Mouse (Mus musculus): Measurements from ENCODE around the gene Aldh1l2.
"Not testable (repeated sequence)": the region's sequence is repeated elsewhere in the genome, so short reads cannot be mapped to it uniquely, and the experiment has no call there.

The Aldh1l2 gene

DNA sequence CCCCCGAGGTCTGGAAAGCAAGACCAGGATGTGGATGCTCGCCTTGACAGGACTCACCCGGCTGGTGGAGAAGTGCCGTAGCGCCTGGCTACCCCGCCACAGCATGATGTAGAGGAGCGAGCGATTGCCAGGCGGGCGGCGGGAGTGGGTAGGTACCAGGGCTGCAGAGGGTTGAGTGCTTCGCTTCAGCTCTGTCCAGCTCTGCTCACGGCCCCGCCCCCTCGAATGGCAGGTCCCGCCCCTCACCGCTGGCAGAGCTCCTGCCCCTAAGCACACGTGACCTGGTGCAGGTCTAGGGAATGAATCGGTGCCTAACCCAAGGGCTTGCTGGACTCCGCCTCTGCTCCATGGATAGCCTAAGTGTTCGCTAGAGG is at the start of gene Aldh1l2:
TSS of gene Aldh1l2 (minus strand) at position 231 of the 374 bp plus-strand sequence.
- in situ Hi-C loops (cut with MboI), result no loop called here

DNA sequence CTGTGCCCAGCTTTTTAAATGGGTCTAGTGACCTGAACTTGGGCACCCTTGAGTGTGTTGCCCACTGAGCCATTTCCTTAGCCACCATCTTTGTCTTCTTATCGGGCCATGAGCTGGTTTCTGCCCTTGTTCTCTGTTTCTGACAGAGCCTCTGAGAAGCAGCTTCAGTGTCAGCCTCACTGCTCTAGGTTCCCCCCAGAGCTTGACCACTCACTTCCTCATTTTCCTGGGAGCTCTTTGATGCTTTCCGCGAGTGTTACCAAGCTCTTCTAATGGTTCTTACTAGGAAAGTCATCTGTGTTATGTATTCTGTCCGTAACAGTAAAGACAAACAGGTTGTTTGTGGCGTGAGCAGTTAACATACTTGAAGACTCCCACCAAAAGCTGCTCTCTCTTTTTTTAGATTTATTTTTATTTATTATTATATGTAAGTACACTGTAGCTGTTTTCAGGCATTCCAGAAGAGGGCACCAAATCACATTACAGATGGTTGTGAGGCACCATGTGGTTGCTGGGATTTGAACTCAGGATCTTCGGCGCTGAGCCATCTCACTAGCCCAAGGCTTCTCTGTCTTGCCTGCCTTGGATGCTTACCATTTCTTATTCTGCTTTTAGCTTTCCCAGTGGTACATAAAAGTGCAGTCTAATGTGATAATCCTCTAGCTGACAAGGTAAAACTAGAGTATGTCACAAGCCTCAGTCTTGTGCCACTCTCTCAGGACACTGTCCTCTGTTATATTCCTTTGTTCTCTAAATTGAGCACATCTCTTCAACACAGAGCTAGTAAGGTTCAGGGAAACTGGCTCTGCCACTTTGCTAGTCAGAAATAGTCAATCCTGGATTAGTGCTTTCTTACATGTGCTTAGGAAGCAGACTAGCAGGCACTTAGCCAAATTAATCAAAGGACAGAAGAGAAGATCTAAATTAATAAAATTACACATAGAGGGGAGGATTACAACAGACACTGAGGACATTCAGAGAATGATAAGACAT is 31.8 kb upstream of the Aldh1l2 start:
- in situ Hi-C loops (cut with MboI), result no loop called here

GRCm38 (mm10) chr10:83563005-83563404 is 29.1 kb upstream of the Aldh1l2 start:
- in situ Hi-C loops (cut with MboI), result no loop called here

DNA sequence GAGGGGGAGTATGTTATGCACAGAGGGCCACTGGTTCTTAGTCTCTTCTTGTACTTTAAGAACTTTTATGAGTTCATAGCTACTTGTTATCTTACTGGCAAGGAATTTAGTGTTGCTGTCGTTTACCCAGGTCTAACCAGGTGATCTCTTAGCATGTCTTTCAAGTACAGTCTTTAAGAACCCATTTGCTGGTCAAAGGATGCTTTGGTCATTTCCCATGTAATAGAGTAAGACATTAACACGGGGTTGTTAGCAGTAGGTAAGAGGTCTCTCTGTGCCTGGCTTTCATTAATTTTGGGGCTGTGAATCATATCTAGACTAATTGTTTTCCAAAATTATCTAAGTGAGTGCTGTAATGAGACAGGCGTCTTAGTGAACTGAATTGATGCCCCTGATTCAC is 11.4 kb upstream of the Aldh1l2 start:
- in situ Hi-C loops (cut with MboI), result no loop called here

GRCm38 (mm10) chr10:83544103-83544479 is 10.2 kb upstream of the Aldh1l2 start:
- in situ Hi-C loops (cut with MboI), result no loop called here

GRCm38 (mm10) chr10:83543439-83544102 is 9.6 kb upstream of the Aldh1l2 start, which contains the start of gene Washc4:
Gene Washc4, plus strand, starts transcription at chr10:83543752.
- in situ Hi-C loops (cut with MboI), result no loop called here

- in situ Hi-C loops (cut with MboI), result no loop called here
Measured at GRCm38 (mm10) chr10:83542241-83542640, 8.3 kb upstream of the Aldh1l2 start.

DNA sequence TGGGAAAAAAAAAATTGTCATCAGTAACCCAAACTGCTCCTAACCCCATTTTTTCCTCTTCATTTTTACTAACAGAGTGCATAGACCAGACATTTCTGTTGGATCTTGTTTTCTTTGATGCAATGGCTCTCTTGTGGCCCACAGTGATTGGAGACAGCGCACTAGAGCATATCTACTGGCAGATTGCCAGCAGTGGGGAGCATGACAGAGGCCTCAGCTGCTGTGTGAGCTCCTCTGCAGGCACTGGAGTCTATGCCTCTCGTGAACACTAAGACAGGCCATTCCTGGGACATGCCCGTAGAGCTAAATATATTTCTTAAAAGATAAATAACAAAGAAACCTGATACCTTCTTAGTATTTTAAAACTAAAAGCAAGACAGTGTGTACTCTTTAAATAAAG is 6.2 kb upstream of the Aldh1l2 start:
- in situ Hi-C loops (cut with MboI), result no loop called here

GRCm38 (mm10) chr10:83539311-83539980 is 5.5 kb upstream of the Aldh1l2 start:
- in situ Hi-C loops (cut with MboI), result no loop called here

DNA sequence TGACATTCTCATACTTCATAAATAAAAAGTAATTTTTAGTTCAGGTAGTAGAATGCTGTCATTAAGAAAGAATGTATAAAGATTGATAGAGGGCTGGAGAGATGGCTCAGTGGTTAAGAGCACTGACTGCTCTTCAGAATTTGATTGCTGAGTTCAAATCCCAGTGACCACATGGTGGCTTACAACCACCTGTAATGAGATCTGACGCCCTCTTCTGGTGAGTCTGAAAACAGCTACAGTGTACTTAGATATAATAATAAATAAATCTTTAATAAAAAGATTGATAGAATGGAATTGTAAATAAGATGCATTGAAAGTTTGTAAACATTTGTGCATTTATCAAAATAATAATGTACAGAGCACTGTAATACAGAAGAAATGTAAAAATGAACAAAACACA is 2.5 kb upstream of the Aldh1l2 start:
- in situ Hi-C loops (cut with MboI), result no loop called here

GRCm38 (mm10) chr10:83533258-83533909 is 556 bp downstream of the Aldh1l2 start:
- in situ Hi-C loops (cut with MboI), result no loop called here

DNA sequence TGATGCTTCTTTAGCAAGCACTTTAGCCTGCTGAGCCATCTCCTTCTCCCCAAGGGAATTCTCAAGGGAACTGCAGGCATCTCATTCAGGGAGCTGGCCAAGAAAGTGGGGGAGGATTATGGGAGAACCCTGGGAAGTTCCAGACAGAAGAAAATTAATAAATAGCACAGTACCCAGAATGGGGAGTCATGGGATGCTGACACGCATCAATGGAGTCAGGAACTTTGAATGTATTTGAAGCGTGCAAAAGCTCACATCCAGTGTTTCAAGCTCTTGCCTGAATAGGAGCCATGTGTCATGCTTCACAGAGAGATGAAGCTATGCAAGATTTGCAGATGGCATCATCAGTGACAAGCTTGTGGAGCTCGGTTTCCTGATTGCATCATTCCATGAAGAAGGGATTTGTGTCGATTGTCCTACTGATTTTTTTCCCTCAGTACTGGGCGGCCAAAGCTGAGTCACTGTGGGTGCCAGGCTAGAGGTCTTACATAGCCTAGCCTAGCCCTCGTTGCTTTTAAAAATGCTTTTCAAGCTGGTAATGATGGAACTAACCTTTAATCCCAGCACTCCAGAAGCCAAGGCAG is 3.5 kb downstream of the Aldh1l2 start:
- in situ Hi-C loops (cut with MboI), result no loop called here

GRCm38 (mm10) chr10:83524238-83524637 is 9.7 kb downstream of the Aldh1l2 start:
- in situ Hi-C loops (cut with MboI), result not testable (repeated sequence)

GRCm38 (mm10) chr10:83520990-83521389 is 12.9 kb downstream of the Aldh1l2 start:
- in situ Hi-C loops (cut with MboI), result no loop called here

DNA sequence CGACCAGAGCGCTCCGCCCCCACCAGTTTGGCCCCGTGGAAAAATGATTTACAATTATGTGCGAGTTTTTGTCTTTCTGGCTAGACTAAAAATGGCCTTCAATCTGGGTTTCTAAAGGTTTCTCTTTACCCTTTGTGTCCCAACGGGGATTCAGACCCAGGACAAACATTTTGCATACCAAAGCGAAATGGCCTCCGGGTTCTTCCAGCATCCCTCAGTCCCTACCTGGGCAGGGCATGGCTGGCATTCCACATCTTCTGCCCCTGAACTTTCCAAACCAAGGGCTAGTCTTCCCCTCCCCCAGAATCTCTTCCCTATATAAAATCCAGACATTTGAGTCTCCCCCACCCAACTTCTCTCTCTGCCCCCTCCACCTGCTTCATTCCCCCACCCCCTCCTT is 20.2 kb downstream of the Aldh1l2 start:
- in situ Hi-C loops (cut with MboI), result no loop called here

DNA sequence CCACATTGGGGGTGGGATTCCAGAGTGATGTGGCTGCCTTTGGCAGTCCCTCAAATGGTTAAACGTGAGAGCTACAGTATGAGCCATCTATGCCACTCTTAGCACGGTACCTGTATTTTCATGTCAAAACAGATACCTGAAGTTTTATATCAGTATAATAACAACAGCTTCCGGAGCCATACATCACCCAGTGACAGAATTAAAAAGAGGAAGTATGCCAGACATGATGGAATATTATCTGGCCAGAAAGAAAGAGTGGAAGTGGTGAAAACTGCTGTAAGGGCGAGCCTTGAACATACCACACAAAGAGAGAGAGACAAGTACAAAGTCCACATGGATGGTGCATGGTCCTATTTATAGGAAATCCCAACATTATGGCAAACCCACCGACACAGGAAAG is 22.6 kb downstream of the Aldh1l2 start:
- in situ Hi-C loops (cut with MboI), result no loop called here

DNA sequence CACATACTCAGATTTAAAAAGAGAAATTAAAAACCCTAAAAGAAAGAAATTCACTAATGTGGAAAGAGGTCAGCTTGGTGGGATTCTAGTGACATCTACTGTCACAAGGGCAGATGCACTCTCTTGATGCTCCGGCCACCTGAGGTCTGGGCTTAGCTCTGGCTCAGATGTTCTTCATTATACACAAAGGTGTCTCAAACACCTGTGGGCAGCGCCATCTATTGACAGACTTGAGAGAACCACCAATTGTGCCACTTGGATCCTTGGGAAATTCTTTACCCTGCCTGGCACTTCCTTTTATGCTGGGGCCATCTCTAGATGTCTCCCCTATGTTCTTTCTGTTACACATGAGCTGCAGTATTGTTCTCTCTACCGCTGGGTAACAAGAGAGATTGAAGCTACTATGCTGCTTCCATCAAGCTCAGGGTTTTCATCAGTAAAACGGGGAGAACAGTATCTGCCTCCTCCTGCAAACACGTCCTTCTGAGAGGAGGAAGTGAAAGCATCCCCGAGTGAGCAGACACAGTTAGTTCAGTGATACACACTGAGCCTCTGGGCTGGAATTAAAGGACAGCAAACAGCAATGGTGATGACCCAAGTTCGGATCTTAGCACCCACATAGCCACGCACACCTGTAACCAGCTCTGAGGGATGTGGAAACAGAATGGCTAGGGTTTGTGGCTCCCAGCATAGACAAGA is 24.8 kb downstream of the Aldh1l2 start:
- in situ Hi-C loops (cut with MboI), result loop anchor here (10.0 kb wide), 1 partner anchor 604 kb away; no protein-coding TSS in a partner anchor

DNA sequence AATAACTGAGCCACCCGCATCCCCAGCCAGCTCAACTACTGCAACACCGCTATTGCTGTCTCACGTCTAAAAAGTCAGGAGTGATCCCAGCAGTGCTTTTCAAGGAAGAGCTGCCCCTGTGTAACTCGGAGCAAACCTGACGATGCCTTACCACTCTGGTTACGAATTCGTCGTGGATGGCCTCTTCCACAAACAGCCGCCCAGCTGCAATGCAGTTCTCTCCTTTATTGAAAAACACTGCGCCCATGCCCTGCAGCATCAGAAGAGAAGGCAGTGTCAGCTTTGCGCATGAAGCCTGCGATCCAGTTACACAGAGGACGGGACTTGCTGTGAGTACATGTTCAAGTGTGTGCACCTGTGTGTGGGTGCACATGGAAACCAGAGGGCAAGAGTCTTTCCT is 36.6 kb downstream of the Aldh1l2 start:
- in situ Hi-C loops (cut with MboI), result no loop called here

DNA sequence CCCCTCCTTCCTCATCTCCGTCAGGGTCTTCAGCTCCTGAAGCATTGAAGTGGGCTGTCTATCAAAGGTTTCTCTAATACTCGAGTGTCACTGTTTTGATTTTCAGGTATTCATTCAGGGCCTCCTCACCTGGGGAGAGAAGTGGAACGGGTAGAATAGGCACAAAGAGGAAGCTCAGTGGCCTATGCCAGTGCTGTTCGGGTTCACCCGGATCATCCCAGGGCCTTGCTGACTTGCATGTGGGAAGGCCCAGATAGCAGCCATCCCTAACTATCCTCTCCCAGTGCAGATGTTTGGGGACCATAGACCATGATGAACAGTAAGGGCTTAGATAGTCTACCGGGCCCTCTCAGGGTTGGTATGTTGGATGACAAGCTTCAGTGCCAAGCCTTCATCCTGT is 43.4 kb downstream of the Aldh1l2 start:
- in situ Hi-C loops (cut with MboI), result no loop called here

GRCm38 (mm10) chr10:83477286-83477685 is 56.7 kb downstream of the Aldh1l2 start:
- in situ Hi-C loops (cut with MboI), result no loop called here

GRCm38 (mm10) chr10:83475226-83475625 is 58.7 kb downstream of the Aldh1l2 start:
- in situ Hi-C loops (cut with MboI), result no loop called here

Data from mature B cell (primary cell).